Mouse (Mus musculus): Measurements from ENCODE around the gene Wdr83.
"Not testable (repeated sequence)": the region's sequence is repeated elsewhere in the genome, so short reads cannot be mapped to it uniquely, and the experiment has no call there.

The Wdr83 gene

DNA sequence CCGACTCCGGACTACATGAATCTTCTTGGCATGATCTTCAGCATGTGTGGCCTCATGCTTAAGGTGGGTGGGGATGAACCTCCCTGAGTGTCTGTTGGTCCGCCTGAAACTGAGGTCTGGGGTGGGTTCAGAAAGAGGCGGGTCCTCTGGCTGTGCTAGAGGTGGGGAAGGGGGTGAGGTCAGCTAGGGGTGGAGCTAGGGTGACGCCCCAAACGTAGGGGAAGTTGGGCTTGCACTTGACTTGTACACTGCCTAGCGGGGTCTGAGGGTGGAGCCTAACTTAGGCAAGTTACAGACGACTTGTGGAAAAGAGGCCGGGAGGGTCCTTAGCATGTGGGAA is at the start of gene Wdr83:
Wdr83 (minus strand) TSS at position 91 of the 340 bp plus-strand sequence.
- peak in 1 of 2 experiments; percentile 69 for DNase-seq

DNA sequence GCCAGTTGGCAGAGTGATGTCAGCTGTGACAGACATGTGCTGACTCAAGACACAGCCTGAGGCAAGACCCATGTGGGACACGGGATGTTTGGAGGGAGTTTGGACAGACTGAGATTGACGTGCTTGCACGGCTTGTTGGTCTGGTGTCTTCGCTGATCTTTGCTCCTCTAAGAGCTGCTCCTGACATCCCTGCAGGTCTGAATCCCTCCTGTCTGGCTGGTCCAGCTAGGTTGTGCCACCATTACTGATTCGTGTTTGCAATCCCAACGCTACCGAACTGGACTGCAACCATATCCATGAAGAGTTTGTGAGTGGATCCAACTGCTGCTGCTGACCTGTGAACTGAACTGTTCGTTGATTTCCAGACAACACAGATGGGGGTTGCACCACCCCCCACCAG is 42.6 kb upstream of the Wdr83 start:
- DNase-seq: no peak

DNA sequence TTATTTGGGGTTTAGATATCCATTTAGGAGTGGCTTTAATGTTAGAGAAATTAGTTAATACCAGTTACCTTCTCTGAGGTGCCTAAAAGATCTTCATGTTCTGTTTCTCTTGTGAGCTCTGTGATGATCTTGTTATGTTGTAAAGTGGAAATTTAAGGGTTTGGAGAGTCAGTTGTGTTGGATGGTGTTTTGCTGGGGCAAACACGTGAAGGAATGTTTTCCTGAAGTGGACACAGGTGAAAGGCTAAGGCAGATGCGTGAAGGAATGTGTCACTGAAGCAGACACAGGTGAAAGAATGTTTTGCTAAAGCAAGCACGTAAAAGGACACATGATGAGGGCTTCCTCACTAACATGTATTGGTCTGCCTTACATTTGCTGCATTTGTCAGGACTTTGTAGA is 41.9 kb upstream of the Wdr83 start, which contains the start of gene Zfp791:
Zfp791 (minus strand) TSS at position 101 of the 400 bp plus-strand sequence.
- DNase-seq: no peak

DNA sequence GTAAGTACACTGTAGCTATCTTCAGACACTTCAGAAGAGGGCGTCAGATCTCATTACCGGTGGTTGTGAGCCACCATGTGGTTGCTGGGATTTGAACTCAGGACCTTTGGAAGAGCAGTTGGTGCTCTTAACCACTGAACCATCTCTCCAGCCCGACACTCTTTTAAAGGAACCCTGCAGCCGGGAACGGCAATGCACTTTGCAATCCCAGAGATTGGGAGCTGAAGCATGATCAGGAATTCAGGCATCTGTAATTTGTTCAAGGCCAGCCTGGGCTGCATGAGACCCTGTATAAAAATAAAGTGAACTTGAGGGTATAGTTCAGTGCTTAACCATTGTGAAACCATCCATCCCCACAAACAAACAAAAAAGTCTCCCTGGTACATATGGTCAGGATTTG is 39.1 kb upstream of the Wdr83 start:
- not testable (repeated sequence) for DNase-seq

DNA sequence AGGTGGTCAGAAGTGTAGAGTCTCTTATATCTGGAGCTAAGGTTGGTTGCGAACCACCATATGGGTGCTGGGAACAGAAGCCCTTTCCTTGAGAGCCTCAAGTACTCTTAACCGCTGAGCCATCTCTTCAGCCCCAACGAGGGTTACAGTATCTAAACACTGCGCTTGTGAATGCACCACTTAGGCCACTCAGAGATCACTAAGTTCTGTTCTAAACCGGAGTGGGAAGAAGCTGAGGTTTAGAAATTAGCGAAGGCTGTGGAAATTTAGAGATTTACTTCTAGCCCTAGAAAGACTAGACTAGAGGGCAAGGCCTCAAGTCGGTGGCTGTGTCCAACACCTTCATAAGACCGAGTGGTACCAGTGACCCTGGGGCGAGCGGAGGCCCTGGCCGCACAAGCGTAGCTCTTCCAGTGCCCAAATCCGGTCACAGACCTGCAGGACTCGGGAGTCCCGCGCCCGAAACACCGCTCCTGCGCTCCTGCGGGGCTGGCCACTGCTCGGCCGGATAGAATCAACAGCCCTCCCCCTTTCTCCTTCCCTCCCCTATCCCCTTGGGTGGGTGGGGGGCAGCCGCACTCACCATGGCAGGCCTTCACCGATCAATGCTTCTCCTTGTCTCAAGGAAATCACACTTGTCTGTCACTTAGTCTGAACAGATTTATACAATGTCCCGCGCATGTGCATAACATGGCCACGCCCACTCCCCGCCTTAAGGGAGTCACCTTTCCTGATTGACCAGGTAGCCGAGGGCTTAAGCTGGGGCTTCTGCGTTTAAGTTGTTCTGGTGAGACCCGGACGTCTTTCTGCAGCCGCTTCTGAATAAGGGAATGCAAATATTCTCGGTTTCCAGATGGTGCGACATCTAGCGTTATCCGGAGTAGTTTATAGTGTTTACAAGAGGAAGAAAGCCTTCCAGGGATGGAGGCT is 38.2 kb upstream of the Wdr83 start:
- DNase-seq: peak; percentile 45 to 70

DNA sequence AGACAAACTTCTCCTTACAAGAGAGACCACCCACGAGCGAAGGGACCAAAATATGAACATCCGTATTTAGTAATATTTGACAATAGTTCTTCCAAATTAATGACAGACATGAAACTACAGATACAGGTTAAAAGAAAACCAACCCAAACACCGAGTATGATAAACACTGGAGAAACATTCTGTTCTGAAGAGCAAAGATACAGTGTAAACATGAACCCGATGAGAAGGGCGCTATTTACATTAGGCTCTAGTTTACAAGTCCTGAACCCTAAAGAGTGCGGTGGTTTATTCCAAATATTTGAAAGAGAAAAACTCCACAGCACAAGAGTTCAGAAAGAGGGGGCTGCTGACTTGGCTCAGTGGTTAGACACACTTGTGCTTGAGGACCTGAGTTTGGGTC is 35.9 kb upstream of the Wdr83 start:
- no peak for DNase-seq

DNA sequence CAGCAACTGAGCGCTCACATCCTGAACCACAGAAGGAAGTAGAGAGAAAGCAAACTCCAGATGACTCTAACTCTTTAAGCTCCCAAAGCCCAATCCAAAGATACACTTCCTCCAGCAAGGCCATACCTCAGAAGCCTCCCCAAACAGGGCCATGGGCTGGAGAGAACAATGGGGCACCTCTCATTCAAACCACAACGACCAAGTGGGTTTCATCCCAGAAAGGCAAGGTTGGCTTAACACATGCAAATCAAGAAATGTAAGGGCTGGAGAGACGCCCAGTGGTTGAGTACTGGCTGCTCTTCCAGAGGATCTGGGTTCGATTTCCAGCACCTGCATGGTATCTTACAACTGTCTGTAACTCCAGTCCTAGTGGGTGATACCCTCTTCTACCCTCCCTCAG is 34.4 kb upstream of the Wdr83 start:
- DNase-seq: no peak

DNA sequence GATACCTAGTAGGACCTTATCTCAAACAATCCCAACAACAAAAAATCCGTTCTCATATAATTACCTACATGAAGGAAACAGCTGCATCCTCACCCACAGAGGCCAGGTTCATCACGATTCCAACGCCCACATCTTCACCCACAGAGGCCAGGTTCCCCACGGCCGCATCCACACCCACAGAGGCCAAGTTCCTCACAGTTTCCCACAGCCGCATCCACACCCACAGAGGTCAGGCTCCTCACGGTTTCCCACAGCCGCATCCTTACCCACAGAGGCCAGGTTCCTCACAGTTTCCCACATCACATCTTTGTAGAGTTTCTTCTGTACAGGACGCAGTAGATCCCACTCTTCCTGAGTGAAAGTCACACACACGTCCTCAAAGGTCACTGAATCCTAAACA is 32.1 kb upstream of the Wdr83 start:
- no peak for DNase-seq

DNA sequence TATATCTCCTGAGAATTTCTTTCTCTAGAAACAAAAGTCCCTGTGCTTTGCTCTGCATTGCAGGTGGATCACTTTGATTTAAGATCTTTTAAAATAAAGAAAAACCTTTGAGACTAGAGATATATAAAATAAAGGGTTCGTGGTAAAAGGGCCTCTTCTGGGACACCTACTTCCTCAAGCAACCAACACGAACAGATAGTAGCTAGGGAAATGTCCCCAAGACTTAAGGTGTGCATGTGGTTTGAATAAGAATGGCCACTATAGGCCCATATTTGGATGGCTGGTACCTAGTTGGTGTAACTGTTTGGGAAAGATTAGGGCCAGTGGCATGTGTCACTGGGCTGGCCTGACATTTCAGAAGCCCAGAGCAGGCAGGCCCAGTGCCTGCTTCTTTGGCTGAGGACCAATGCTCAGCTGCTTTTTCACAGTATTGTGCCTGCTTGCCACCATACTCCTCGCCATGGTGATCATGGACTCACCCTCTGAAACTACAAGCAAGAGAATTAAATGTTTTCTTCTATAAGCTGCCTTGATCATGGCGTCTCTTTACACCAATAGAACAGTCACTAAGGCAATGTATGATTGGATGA is 19.1 kb upstream of the Wdr83 start:
- DNase-seq: no peak

DNA sequence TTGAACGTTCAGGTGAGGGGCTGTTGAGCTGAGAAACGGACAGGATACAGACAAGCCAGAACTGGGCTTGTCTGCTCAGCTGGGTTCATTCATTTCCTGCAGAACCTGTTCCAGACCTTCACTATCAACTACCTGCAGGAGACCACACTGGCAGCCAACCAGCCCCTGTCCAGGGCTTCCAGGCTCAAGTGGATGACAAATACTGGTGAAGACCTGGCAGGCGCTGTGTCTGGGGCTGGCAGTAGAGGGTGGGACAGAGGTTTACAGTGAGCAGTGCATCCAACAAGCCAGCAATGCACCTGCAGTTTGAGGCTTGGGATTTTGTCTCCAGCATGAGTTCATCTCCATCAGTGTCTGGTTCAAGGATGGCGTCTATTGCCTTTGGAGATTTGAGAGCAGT is 15.7 kb upstream of the Wdr83 start:
- DNase-seq: no peak

DNA sequence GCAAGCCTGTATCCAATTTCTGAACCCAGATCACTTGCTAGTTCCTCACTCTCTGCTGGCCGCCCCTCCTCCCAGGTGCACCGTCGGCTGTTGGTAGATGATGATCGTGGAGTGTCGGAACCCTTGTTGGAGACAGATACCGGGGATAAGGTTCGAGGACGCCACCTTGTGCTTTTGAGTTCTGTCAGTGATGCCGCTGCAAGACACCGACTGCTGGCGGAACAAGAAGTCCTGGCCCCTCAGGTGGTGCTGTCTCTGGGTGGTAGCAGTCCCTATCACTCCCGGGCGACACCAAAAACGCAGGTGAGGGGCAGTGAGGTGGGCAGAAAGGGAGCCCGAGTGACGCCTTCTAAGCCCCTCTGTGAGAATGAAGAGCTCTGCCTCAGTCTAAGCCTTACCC is 15.1 kb upstream of the Wdr83 start:
- no peak for DNase-seq

DNA sequence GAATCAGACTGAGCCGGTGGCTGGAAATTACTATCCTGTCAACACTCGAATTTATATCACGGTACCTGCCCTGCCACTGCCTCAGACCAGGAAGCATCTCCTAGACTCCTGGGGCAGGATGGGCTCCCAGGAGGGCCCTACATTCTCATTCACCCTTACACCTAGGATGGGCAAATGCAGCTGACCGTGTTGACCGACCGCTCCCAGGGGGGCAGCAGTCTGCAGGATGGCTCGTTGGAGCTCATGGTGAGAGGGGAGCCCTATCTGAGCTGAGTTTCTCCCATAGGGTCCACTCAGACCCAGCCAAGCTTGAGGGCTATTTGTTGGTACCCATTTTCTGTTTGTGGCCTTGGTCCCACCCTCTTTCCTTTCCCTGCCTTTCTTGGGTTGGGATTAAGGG is 14.5 kb upstream of the Wdr83 start:
- no peak for DNase-seq

DNA sequence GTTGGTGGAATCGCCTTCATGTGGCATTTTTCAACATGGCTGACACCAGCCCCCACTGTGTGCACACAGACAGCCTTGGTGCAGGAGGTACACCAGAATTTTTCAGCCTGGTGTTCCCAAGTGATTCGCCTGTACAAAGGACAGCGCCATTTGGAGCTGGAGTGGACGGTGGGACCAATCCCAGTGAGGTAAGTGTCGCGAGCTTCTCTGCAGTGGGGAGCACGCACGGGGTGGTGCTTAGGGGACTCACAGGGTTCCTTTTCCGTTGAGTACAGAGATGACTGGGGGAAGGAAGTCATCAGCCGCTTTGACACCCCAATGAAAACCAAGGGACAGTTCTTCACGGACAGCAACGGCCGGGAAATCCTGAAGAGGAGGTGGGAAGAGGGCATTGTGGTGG is 13.9 kb upstream of the Wdr83 start:
- no peak for DNase-seq

DNA sequence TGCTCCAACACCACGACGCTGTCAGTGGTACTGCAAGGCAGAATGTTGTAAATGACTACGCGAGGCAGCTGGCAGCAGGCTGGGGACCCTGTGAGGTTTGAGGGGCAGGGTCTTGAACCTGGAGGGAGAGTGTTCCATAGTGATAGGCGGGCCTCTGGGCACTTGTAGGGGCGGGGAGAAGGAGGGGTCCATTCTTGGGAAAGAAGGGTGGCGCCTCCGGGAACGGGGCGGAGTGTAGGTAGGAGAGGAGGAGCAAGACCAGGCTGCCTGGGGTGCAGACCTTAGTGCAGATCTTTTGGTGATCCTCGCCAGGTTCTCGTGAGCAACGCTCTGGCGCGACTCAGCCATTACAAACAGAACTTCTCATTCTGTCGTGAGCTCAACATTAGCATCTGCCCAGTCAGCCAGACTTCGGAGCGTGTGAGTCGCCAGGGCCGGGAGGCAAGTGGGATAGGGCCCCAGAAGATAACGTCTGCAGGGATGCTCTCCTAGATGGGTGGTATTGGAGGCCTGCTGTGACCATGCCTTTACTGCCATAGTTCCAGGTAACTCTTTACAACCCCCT is 10.5 kb upstream of the Wdr83 start:
- peak in 1 of 2 experiments; percentile 0 for DNase-seq

DNA sequence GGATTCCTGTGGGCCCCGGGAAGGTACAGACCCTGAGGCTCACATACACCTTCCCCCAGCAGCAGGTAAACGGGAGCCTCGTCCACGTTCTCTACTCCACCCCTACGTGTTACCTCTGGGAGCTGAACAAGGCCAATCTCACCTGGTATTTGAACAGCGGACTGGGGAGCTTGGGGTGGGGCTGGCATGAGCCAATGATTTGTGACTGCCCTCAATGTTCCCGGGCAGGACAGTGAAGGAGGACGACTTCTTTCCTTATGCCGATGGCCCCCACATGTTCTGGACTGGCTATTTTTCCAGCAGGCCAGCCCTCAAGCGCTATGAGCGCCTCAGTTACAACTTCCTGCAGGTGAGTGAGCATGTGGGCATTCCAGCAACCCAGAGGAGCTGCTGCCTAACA is 9.8 kb upstream of the Wdr83 start:
- peak in 1 of 2 experiments; percentile 0 for DNase-seq

DNA sequence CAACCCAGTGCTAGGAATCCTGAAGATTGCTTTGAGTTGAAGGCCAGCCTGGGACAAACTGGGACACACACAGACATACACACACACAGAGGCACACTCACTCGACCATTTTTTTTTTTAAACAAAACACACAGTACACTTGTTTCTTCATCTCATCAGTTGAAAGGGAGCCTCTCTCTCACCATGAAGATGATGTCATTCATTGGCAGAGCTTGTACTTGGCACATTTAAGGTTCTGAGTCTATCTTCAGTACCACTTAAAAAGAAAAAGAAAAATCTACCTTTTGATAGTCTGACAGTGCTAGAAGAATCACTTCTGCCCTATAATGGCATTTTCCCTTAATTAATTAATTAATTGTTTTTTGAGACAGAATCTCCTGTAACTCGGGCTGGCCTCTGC is 7.7 kb upstream of the Wdr83 start:
- DNase-seq: no peak

DNA sequence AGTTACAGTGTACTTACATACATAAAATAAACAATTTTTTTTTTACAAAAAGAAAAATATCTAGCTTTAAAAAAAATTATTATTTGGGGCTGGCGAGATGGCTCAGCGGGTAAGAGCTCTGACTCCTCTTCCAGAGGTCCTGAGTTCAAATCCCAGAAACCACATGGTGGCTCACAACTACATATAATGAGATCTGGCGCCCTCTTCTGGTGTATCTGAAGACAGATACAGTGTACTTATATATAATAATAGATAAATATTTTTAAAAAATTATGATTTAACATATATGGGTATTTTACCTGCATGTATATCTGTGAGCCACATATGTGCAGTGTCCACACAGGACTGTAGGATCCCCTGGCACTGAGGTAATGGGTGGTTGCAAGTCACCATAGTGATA is 5.1 kb upstream of the Wdr83 start:
- DNase-seq: no peak

DNA sequence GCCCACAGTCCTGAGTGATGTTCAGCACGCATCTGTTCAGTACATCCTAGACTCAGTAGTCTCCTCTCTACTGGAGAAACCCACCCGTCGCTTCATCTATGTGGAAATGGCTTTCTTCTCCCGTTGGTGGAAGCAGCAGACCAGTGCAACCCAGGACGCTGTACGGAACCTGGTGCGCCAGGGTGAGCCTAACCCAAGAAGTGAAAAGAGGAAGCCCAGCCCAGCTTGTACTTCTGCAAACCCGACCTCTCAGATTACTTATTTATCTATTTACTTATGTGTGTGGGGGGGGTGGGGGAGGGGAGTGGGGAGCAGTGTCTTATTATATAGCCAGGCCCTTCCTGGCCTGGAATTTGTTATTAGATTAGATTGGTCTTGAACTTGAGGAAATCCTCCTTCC is 3.5 kb upstream of the Wdr83 start:
- DNase-seq: peak; percentile 32 to 36

DNA sequence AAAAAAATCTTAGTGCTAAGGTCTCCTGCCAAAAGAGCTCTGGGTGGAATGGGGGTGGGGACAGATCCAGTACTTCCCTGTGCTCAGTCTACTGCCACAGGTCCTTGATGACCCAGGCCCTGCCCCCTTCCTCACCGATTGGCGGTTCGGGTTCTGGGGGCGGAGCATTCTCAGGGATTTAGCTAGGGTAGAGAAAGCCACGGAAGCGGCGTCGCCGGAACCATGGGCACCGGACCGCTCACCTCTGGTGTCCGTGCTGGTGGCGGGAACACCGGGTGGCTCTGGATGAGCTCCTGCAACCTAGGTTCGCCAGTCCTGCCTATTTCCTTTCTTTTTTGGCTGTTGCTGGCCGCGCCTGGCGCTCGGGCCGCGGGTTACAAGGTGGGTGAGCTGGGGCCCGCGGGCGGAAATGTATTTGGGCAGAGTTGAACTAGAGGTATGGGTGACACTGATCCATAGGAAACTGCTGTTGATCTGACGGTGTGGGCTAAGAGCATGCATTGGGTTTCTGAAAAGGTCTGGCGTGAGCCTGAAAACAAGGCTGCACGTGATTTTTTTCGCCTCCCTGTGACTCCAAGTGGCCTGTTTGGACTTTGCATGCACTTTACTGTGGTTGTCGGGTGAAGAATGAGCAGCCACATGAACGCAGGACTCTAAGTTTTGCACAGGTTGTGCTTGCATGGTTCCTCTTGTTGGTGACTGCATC is 2.2 kb upstream of the Wdr83 start, which contains the start of gene Man2b1:
Man2b1 (plus strand) TSS at position 163 of the 706 bp plus-strand sequence.
- peak; percentile 82 to 84 for DNase-seq

DNA sequence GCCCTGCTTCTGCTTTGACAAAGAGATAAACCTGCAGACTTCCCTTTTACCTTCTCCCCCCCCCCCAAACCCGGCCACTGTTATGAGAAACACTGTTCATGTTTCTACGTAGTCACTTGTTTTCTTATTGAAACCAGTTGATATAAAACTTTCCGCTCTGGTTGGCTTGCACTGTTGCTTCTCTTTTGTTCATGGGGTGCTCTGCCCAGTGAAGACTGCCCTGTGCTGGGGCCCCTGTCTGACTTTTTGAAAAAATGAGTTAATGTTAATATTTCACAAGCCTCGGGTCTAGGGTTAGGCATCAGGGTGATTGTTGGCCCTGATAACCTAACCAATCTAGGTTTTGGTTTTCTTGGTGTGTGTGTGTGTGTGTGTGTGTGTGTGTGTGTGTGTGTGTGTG is 1.1 kb upstream of the Wdr83 start:
- not testable (repeated sequence) for DNase-seq

DNA sequence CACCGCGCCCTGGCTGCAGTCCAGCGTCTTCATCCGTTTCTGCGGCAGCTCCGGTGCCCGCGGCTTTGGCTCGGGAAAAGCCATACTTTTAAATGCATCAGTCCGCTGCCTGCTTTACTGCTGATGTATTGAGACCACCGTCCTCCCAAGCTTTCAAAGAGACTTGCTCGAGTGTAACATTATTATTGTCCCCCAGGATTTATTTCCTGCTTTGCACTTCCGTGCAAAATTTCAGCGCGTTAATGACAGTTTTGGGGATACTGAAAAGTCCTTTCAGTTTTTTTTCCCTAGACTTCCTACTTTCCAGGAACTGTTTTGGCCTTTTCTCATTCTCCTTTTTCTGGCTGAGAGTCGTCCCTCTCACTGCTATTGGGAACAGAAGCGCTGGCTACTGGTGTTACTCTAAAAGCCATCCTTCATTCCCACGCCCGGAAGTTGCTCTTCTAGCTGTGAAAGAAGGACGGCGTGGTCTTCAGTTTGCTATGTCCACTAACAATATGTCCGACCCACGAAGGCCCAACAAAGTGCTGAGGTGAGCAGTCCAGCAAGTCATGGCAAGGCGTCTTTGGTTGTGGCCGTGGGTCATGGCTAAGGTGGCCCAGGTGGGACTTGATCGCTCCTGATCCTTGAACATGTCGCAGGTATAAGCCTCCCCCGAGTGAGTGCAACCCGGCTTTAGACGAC is 432 bp downstream of the Wdr83 start, which contains the start of gene Wdr83os:
Wdr83os (plus strand) TSS at position 209 of the 684 bp plus-strand sequence.
- peak in 1 of 2 experiments; percentile 65 for DNase-seq

DNA sequence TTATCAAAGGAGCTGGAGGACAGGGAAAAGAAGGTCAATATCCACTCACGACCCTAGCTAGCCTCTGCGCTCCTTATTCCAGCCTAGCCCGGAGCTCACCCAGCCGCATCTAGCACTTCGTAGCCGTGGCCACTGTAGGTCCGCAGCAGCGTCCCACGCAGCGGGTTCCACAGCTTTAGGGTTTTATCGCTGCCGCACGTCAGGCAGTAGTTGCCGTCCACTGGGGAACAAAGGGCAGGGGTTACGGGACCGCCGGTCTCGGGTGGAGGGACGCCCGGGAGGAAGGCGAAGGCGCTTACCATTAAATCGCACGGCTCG is 933 bp downstream of the Wdr83 start:
- DNase-seq: no peak

DNA sequence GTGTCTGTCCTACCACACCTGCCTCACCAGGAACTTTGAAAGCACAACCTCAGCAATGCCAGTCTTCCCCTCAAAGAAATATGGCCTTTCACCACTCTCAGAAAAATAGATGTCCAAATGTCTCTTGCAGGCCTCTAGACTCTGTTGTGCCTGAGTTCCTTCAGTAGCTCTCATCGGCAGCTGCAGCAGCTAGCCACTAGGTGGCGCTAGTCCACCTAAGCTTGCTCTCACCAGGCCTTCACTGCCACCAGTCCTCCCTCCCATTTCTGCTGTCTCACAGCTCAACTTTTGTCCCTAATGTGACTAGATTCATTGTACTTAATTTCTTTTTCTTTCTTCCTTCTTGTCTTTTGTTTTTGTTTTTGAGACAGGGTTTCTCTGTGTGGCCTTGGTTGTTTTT is 4.1 kb downstream of the Wdr83 start:
- DNase-seq: peak; percentile 58 to 67

Data from spleen, adult 18-20 months (tissue).